Mouse (Mus musculus): ENCODE measurements around the gene Kcp.
A peak's percentile ranks its signal among the peaks of the same experiment; 100 is the strongest.

Kcp gene

DNA sequence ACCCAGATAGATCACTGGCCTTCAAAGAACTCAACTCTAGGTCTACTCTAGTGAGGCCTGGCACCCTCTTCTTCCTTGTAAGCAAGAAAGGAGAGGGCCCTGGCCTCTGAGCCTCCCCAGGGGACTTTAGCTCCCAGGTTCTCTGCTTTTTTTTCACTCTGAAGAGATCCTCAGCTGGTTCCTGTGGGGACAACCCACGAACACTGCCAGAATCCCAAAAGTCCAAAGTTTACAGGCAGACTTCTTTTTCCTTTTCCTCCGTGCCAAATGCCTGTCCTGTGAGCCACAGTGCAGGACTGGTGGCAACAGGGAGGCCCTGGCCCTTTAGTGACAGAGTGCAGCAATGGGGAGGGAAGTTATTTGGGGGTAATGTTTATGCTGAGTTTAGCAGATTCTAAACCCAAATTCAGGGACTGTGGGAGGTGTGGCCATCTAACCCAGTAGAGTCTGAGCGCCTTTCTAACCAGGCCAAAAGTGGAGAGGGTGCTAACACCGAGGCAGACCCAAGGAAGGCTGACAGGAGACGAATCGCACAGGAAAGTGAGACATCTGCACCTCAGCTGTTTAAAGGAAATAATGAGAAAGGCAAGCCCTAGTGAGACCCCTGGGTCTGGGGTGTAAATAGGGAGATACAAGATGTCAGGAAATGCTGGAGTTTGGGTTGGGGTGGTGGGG, 15.0 kb upstream of the Kcp start:
- DNase-seq: no peak

GRCm38 (mm10) chr6:29517139-29517538, 9.4 kb upstream of the Kcp start:
- peak; percentile 59 for DNase-seq

DNA sequence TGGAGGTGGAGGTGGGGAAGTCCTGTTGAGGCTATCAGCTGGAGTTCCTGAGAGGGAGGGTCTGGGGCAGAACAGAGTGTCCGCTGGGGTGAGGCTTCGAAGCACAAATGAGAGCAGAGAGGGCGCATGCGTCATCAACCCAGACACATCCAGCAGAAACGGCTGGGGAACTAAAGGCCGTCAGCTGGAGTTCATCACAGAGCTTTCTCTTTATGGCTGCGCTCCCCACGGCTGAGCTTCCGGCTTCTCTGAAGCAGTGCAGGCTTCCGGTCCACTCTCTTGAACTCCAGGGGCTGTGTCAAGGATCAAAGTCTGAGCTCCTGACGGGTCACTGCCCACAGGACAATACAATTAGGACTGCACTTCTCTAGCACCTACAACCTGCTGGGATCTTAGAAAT, 5.5 kb upstream of the Kcp start:
- no peak for DNase-seq

DNA sequence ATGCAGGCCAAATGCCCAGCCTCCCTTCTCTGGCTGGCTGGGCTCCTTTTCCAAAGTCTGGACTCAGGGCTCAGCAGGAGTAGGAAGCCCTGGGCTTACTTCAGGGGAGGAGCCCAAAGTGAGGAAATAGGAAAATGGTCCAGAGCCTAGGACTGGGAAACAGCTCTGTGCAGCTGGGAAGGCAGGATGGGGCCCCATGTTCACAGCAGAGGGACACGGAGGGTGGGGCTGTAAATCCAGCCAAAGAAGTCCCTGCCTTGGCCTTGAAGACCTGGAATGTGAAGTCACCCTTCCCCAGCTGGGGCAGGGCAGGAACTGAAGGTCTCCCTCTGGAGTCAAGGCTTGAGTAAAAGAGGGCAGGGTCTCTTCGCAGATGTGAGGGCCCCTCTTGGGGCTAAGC, 1.3 kb upstream of the Kcp start:
- no peak for DNase-seq

GRCm38 (mm10) chr6:29506834-29507233, 918 bp downstream of the Kcp start:
- no peak for DNase-seq

- DNase-seq: no peak
Measured at GRCm38 (mm10) chr6:29505493-29505892, 2.3 kb downstream of the Kcp start.

- DNase-seq: no peak
Measured at GRCm38 (mm10) chr6:29501599-29501998, 6.2 kb downstream of the Kcp start.

- no peak for DNase-seq
Measured at GRCm38 (mm10) chr6:29500810-29501209, 6.9 kb downstream of the Kcp start.

- DNase-seq: no peak
Measured at GRCm38 (mm10) chr6:29500177-29500576, 7.6 kb downstream of the Kcp start.

DNA sequence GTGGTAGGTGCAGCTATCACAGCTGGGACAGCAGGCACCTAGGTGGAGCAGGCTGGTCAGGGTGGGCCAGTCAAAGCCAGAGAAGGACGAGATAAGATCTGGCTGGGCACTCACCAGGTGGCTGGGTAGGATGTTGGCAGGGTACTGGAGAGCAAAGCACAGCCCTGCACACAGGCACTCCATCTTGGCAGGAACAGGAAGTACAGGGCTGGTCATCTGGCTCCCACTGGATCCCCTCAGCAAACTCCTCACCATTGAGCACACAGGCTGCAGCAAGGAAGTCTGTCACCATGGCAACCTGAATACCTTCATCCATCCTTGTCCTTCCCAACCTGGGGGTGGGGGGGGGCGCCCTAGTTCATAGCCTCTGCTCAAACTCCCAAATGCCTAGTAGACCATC, 10.0 kb downstream of the Kcp start:
- no peak for DNase-seq

GRCm38 (mm10) chr6:29496270-29496669, 11.5 kb downstream of the Kcp start:
- DNase-seq: no peak

GRCm38 (mm10) chr6:29494101-29494500, 13.7 kb downstream of the Kcp start:
- DNase-seq: no peak

DNA sequence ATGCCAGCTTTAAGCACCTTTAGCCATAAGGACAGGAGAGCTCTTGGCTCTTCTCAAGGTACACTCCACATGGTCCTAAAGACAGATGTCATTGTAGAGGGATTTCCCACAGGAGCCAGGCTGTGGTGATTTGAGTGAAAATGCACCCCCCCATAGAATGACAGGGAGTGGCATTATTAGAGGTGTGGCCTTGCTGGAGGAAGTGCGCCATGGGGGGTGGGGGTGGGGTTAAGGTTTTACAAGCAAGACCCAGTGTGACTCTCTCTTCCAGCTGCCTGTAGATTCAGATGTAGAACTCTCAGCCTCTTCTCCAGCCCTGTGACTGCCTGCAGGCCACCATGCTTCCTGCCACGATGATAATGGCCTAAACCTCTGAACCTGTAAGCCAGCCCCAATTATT, 21.8 kb downstream of the Kcp start:
- DNase-seq: no peak

DNA sequence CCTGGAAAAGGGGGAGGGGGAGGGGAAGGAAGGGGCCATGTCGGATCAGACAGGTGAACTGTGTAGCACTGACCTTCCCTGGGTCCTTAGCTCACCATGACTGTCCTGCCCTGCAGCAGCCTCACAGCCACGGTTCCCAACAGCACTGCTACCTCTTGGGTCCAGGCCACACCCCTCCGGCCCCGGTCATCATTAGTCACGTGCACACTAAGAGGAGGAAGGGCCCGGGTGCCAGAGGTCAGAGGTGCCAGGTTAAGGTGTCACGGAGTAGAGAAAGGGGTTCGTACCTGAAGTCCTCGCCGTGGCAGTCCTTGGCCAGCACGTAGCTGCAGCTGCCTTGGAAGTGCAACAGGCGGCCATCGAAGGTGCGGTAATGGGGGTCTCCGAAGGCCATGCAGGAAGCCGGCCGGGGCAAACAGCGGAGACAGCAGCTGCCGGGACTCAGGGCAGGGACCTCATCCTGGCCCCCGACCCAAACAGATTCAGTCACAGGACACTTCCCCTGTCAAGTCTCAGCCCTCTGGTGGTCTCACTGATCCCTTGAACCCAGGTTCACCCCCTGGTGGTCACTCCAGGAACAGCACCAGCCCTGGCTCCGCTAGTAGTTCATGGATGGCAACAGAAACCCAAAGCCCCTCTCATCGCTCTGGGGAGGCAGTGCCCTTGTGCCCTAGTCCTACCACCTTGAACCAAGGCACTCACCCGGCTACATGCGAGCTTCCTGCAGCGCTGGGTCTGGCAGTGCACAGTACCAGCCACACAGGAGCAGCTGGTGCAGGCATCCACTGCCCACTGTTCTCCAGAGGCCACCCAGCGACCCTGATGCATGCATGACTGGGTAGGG, 22.8 kb downstream of the Kcp start:
- DNase-seq: no peak

GRCm38 (mm10) chr6:29482691-29483090, 25.1 kb downstream of the Kcp start:
- no peak for DNase-seq

DNA sequence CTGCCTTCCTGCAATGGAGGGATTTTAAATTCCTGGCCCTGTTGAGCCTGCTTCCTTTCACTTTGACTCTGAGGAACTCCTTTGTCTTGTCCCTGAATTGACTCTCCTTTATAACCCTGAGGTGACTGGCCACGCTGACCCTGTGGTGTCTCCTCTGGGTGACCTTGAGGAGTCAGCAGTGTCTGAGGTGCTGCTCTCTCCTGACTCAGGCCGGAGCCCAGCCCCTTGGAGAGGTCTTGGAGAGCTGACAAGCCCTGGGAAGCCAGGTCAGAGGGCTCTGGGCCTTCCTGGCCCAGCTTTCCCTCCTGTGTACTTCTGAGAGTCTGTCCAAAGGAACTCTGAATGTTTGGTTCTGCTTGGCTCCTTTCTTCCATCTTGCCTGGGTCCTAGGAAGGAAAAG, 33.0 kb downstream of the Kcp start:
- no peak for DNase-seq

GRCm38 (mm10) chr6:29473941-29474691, 33.6 kb downstream of the Kcp start:
- peak; percentile 79 for DNase-seq

- no peak for DNase-seq
Measured at GRCm38 (mm10) chr6:29471137-29471536, 36.6 kb downstream of the Kcp start, which contains the start of gene Atp6v1fnb. Gene Atp6v1fnb (plus strand): TSS chr6:29471437.

DNA sequence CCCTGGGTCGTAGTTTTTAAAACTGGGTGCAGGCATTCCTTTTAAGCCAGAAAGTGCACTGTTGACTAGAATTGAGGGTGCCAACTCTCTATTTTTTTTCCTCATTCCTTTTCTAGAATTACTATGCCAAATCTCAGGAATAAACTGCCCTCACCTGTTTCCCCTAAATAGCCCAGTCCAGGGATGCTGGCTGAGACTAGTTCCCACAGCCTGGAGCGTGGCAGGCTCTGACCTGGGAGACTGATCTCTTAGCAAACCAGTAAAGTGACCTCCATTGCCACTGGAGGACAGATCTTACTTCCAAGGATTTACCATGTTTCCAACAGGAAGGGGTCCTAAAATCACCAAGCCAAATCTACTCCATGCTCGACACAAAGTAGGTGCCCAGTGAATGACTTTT, 38.9 kb downstream of the Kcp start:
- DNase-seq: no peak

- DNase-seq: peak; percentile 88
Measured at GRCm38 (mm10) chr6:29467583-29468354, 40.0 kb downstream of the Kcp start, which contains the start of gene Atp6v1f. Gene Atp6v1f (plus strand): TSS chr6:29467718.

GRCm38 (mm10) chr6:29463388-29463787, 44.4 kb downstream of the Kcp start:
- DNase-seq: no peak

GRCm38 (mm10) chr6:29461502-29461901, 46.2 kb downstream of the Kcp start:
- DNase-seq: no peak

- no peak for DNase-seq
Measured at GRCm38 (mm10) chr6:29450667-29451066, 57.1 kb downstream of the Kcp start.
